Mouse (Mus musculus): ENCODE measurements at regions not wholly inside any gene's neighbourhood (a gene's known extent, or its start where the extent isn't known, plus 50 kb on each side); places are given as distances from the start of the nearest gene placed in this dataset.

DNA sequence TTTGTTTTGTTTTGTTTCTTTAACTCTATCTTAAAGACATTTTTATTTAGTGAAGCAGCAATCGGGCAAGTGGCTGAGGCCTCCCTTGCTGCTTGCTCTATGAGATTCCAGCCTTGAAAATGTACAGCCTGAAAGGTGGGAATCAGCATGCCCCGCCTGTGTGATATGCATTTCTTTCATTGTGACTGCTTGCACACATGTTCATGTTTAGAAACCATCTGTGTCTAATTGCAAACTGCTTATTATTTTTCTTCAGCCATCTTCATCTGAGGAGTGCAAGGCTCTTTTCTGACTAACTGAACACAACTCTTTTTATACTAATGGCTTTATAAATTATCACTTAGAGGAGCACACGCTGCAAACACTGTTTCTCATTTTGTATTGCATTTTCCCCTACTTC, 449.0 kb upstream of the Sptlc3 start:
- no peak overlapping the region for H3K4me3 ChIP-seq (ENCODE audit: low read length)
- H3K27ac ChIP-seq (ENCODE audit: low read depth, low read length) = no peak overlapping the region
- no peaks in the 10 kb centered on the region for H3K4me1 ChIP-seq (ENCODE audit: control insufficient read depth, insufficient read depth, low read length)
- H3K9me3 ChIP-seq (ENCODE audit: control insufficient read depth, low read length) = no peaks in the 10 kb centered on the region
- no peak overlapping the region for H3K4me2 ChIP-seq (replicated peaks; ENCODE audit: low read depth, low read length)
- no peak for ATAC-seq (ENCODE audit: low FRiP score, low TSS enrichment)
- H3K36me3 ChIP-seq (ENCODE audit: control insufficient read depth, insufficient read depth, low read length) = no peaks in the 10 kb centered on the region
- WGBS = 84% methylated on average over 3 of the region's 3 CpGs
- no peak overlapping the region for H3K9ac ChIP-seq (ENCODE audit: low read depth, low read length)
- H3K27me3 ChIP-seq (ENCODE audit: control insufficient read depth, insufficient read depth, low read length) = no peaks in the 10 kb centered on the region

DNA sequence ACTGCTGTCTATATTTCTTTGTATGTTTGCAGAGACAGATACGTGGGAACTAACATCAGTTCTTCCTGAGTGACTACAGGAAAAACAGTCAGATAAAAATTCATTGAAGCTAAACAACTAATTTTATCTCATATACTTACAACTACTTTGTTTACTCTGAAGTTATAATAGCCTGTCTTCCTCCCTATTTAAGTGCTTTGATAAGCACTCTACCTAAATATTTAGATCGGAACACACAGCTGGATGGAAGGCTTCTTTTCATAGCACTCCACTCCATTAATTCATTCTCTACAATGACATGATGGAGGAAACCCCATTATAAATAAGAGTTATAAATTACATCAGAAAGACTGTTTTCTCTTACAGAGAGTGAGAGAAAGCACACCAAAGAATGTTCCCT, 438.5 kb upstream of the Sptlc3 start:
- 38% methylated on average over 2 of the region's 2 CpGs for WGBS
- Histone ChIP-seq H3K4me2 (replicated peaks; ENCODE audit: low read depth, low read length) (no peak overlapping the region), H3K27me3 (ENCODE audit: control insufficient read depth, insufficient read depth, low read length) (no peaks in the 10 kb centered on the region), H3K4me3 (ENCODE audit: low read length) (no peak overlapping the region), H3K27ac (ENCODE audit: low read depth, low read length) (no peak overlapping the region), H3K36me3 (ENCODE audit: control insufficient read depth, insufficient read depth, low read length) (no peaks in the 10 kb centered on the region), H3K9me3 (ENCODE audit: control insufficient read depth, low read length) (no peaks in the 10 kb centered on the region), H3K4me1 (ENCODE audit: control insufficient read depth, insufficient read depth, low read length) (no peaks in the 10 kb centered on the region), H3K9ac (ENCODE audit: low read depth, low read length) (no peak overlapping the region)
- ATAC-seq (ENCODE audit: low FRiP score, low TSS enrichment) = no peak

DNA sequence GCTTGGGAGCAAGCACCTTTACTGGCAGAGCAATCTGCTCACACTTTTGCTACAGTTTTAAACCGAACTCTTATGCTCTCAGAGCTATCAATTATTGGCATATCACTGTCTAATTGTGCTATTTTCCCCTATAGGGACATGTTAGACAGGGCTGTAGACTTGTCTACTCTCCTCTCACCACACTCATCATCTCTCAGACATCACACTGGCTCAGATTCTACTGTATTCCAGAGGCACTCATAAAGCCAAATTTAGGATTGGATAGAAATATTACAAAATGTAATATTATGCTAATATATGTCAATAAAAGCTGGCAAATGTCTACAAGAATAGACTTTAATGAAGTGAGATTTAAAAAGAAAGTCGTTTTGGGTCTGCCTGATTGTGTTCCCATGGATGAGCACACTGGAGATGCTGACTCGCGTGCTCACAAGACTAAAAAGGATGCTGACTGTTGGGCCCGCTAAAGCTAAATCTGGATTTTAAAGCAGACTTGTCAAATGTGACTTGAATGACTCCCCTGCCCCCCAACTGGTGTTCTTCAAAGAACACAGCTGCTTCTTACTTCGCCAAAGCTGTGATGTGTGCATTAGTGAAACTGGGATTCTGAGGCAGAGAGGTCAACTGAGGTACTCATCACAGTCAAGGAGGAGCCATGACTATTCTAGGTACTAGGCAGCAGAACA, 424.3 kb upstream of the Sptlc3 start:
- 85% methylated on average over 6 of the region's 6 CpGs for whole genome bisulfite sequencing
- no peaks in the 10 kb centered on the region for H3K4me1 ChIP-seq (ENCODE audit: control insufficient read depth, insufficient read depth, low read length)
- H3K4me2 ChIP-seq (replicated peaks; ENCODE audit: low read depth, low read length) = no peak overlapping the region
- no peak overlapping the region for H3K27ac ChIP-seq (ENCODE audit: low read depth, low read length)
- ATAC-seq (ENCODE audit: low FRiP score, low TSS enrichment) = no peak
- no peaks in the 10 kb centered on the region for H3K27me3 ChIP-seq (ENCODE audit: control insufficient read depth, insufficient read depth, low read length)
- H3K9ac ChIP-seq (ENCODE audit: low read depth, low read length) = no peak overlapping the region
- no peak overlapping the region for H3K4me3 ChIP-seq (ENCODE audit: low read length)
- H3K36me3 ChIP-seq (ENCODE audit: control insufficient read depth, insufficient read depth, low read length) = no peaks in the 10 kb centered on the region
- no peaks in the 10 kb centered on the region for H3K9me3 ChIP-seq (ENCODE audit: control insufficient read depth, low read length)

DNA sequence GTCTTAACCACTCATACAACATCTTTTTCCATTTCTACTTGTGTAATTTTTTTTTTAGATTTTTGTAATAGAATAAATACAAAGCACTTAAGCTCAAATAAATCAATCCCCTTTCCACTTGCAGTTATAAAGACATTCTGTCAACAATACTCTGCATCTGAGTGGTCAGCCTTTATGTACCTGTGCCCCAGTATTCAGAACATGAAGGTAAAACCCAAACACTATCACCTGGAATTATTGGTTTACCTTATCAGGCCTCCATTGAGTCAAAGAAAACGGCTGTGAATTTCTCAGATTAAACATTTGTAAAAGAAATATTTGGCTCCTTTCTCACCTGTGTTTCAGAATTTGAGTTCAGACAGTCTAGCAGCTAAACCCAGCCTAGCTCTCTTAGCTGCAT, 422.0 kb upstream of the Sptlc3 start:
- 77% methylated on average over 1 of the region's 1 CpGs for WGBS
- Histone ChIP-seq H3K9me3 (ENCODE audit: control insufficient read depth, low read length) (no peaks in the 10 kb centered on the region), H3K4me3 (ENCODE audit: low read length) (no peak overlapping the region), H3K4me1 (ENCODE audit: control insufficient read depth, insufficient read depth, low read length) (no peaks in the 10 kb centered on the region), H3K27me3 (ENCODE audit: control insufficient read depth, insufficient read depth, low read length) (no peaks in the 10 kb centered on the region), H3K9ac (ENCODE audit: low read depth, low read length) (no peak overlapping the region), H3K36me3 (ENCODE audit: control insufficient read depth, insufficient read depth, low read length) (no peaks in the 10 kb centered on the region), H3K27ac (ENCODE audit: low read depth, low read length) (no peak overlapping the region), H3K4me2 (replicated peaks; ENCODE audit: low read depth, low read length) (no peak overlapping the region)
- no peak for ATAC-seq (ENCODE audit: low FRiP score, low TSS enrichment)

DNA sequence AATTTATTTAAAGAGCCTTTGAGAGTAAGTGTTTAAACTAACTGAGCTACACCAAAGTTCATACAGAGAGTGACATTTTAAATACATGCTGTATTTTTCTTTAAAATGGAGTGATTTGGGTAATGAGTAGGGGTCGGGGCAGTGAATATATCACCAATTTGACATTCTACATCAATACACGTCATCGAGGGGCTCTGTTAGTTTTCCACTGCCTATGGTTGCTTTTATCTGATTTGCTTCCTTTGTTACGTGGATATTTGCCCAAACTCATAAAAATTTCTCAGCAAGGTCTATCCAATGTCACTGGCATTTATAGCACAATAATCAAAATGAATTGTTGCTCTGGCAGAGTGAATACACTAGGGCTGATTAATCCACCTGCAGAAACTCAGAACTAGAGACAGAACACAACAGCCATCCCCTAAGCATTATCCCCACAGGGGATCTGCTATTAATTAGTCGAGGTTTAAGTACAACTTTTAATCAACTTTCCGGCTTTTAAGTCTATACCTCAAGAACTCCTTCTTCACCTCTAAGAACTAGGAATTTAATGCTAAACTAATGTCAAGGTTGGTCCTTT, 400.1 kb upstream of the Sptlc3 start:
- Histone ChIP-seq H3K4me1 (ENCODE audit: control insufficient read depth, insufficient read depth, low read length) (no peaks in the 10 kb centered on the region), H3K4me3 (ENCODE audit: low read length) (no peak overlapping the region), H3K36me3 (ENCODE audit: control insufficient read depth, insufficient read depth, low read length) (no peaks in the 10 kb centered on the region), H3K9ac (ENCODE audit: low read depth, low read length) (no peak overlapping the region), H3K27me3 (ENCODE audit: control insufficient read depth, insufficient read depth, low read length) (no peaks in the 10 kb centered on the region), H3K27ac (ENCODE audit: low read depth, low read length) (no peak overlapping the region), H3K4me2 (replicated peaks; ENCODE audit: low read depth, low read length) (no peak overlapping the region), H3K9me3 (ENCODE audit: control insufficient read depth, low read length) (peaks cover 3% of the 10 kb centered on the region; the same call in 1 of the 2 replicates)
- ATAC-seq (ENCODE audit: low FRiP score, low TSS enrichment) = peak; percentile 90
- WGBS = 41% methylated on average over 6 of the region's 6 CpGs

DNA sequence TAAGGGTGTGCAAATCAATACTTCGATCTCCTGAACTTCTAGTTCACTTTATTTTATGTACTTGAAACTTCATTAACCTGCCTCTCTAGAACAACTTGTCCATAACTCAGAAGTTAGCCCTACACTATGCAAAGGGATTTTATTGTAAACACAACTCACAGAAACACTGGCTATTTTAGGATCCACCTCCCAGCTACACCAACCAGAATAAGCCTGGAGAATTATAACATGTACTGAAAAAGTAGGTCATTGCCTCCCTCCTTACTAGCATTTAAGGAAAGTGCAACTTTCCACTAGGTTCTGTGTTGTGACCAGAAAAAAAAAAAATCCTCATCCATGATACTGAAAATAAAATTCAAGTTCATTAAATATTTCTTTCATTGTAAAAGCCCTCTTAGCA, 382.0 kb upstream of the Sptlc3 start:
- no peaks in the 10 kb centered on the region for H3K9me3 ChIP-seq (ENCODE audit: control insufficient read depth, low read length)
- H3K4me2 ChIP-seq (replicated peaks; ENCODE audit: low read depth, low read length) = no peak overlapping the region
- no peak overlapping the region for H3K4me3 ChIP-seq (ENCODE audit: low read length)
- no peak for ATAC-seq (ENCODE audit: low FRiP score, low TSS enrichment)
- no peaks in the 10 kb centered on the region for H3K36me3 ChIP-seq (ENCODE audit: control insufficient read depth, insufficient read depth, low read length)
- no peak overlapping the region for H3K9ac ChIP-seq (ENCODE audit: low read depth, low read length)
- no peaks in the 10 kb centered on the region for H3K27me3 ChIP-seq (ENCODE audit: control insufficient read depth, insufficient read depth, low read length)
- H3K4me1 ChIP-seq (ENCODE audit: control insufficient read depth, insufficient read depth, low read length) = no peaks in the 10 kb centered on the region
- H3K27ac ChIP-seq (ENCODE audit: low read depth, low read length) = no peak overlapping the region
- WGBS = 88% methylated on average over 1 of the region's 1 CpGs

DNA sequence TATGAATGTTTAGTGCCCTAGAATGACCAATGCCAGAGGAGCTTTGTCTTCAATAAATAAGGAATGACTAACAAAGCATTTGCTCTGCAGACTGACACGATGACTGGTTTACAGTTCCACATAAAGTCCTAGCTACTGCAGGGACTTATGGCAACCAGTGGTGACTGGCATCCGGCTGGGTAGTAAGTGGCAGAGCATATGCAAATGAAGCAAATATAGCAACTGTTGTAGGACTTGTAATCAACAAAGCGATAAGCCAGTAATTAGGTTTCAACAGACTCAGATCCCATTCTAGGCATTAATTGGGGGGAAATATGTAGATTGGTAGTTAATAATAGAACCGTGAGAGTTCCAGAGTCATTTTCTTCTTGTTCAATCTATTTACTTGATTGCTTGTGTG, 379.2 kb upstream of the Sptlc3 start:
- H3K9me3 ChIP-seq (ENCODE audit: control insufficient read depth, low read length) = no peaks in the 10 kb centered on the region
- no peak overlapping the region for H3K4me3 ChIP-seq (ENCODE audit: low read length)
- no peak for ATAC-seq (ENCODE audit: low FRiP score, low TSS enrichment)
- H3K4me1 ChIP-seq (ENCODE audit: control insufficient read depth, insufficient read depth, low read length) = no peaks in the 10 kb centered on the region
- H3K27ac ChIP-seq (ENCODE audit: low read depth, low read length) = no peak overlapping the region
- no peaks in the 10 kb centered on the region for H3K36me3 ChIP-seq (ENCODE audit: control insufficient read depth, insufficient read depth, low read length)
- 90% methylated on average over 4 of the region's 4 CpGs for WGBS
- no peak overlapping the region for H3K4me2 ChIP-seq (replicated peaks; ENCODE audit: low read depth, low read length)
- no peaks in the 10 kb centered on the region for H3K27me3 ChIP-seq (ENCODE audit: control insufficient read depth, insufficient read depth, low read length)
- no peak overlapping the region for H3K9ac ChIP-seq (ENCODE audit: low read depth, low read length)

DNA sequence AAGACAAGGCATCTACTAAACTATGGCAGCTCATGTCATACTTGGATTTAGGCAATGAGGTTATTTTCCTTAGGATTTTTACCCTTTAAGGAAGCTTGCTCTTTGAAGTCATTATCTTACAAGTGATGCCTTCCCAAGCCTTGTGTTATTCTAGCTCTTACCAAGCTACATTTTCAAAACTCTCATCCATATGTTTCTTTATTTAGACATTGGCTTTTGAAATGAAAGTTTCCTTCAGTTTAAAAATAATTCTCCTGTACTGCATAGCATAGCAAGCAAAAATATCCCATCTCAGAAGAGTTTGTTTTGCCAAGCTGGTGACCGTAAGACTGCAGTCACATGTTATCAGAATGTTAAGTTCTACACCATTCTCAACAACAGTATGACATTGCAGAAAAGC, 372.8 kb upstream of the Sptlc3 start:
- WGBS = 89% methylated on average over 1 of the region's 1 CpGs
- Histone ChIP-seq H3K4me3 (ENCODE audit: low read length) (no peak overlapping the region), H3K9me3 (ENCODE audit: control insufficient read depth, low read length) (no peaks in the 10 kb centered on the region), H3K36me3 (ENCODE audit: control insufficient read depth, insufficient read depth, low read length) (no peaks in the 10 kb centered on the region), H3K9ac (ENCODE audit: low read depth, low read length) (no peak overlapping the region), H3K4me1 (ENCODE audit: control insufficient read depth, insufficient read depth, low read length) (no peaks in the 10 kb centered on the region), H3K27ac (ENCODE audit: low read depth, low read length) (no peak overlapping the region), H3K4me2 (replicated peaks; ENCODE audit: low read depth, low read length) (no peak overlapping the region), H3K27me3 (ENCODE audit: control insufficient read depth, insufficient read depth, low read length) (no peaks in the 10 kb centered on the region)
- ATAC-seq (ENCODE audit: low FRiP score, low TSS enrichment) = no peak

DNA sequence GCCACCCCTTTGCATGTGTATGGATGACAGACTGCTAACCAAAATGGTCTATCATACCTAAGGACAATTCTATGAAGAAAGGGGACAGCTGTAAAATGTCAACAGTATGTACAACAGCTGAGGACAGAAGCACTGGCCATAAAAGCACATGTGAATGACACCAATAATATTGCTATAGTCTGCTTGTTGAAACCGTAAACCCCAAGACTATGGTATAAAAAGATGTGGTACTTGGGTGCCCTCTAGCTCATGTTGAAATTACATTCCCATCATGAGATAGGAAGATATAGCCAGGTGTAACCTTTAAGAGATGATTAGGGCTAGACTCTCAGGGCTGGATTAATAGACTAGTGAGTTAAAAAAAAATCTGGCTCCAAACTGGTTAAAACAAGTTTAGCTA, 361.6 kb upstream of the Sptlc3 start:
- WGBS = 33% methylated on average over 1 of the region's 1 CpGs
- H3K4me1 ChIP-seq (ENCODE audit: control insufficient read depth, insufficient read depth, low read length) = no peaks in the 10 kb centered on the region
- no peaks in the 10 kb centered on the region for H3K27me3 ChIP-seq (ENCODE audit: control insufficient read depth, insufficient read depth, low read length)
- H3K9me3 ChIP-seq (ENCODE audit: control insufficient read depth, low read length) = no peaks in the 10 kb centered on the region
- H3K9ac ChIP-seq (ENCODE audit: low read depth, low read length) = no peak overlapping the region
- no peak overlapping the region for H3K4me3 ChIP-seq (ENCODE audit: low read length)
- no peaks in the 10 kb centered on the region for H3K36me3 ChIP-seq (ENCODE audit: control insufficient read depth, insufficient read depth, low read length)
- no peak for ATAC-seq (ENCODE audit: low FRiP score, low TSS enrichment)
- no peak overlapping the region for H3K27ac ChIP-seq (ENCODE audit: low read depth, low read length)
- H3K4me2 ChIP-seq (replicated peaks; ENCODE audit: low read depth, low read length) = no peak overlapping the region

All from kidney, embryonic 14.5 days (tissue).